Mouse (Mus musculus): ENCODE data around the gene Gpc6.

Gpc6 gene

DNA sequence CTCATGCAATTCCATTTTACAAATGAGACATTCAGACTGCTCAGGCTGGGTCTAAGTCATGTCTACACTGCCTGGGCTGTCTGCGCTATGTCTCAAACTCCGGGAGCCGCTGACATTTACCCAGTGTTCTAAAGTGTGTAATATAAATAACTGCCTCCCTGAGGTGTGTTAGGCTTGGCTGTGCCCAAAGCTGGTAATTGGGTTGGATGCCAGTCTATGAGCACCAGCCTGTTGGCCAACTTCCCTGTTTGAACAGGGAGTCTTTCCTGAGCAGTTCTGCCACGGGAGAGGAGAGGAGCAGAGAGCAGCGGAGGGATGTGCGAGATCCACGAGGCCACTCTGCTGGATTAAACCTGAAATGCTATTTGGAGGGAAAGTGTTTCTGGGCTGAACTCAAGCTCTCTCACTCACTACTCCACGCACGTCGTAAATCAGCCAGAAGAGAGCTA is 785.4 kb downstream of the Gpc6 start:
- no peak for DNase-seq (ENCODE audit: low read depth)

DNA sequence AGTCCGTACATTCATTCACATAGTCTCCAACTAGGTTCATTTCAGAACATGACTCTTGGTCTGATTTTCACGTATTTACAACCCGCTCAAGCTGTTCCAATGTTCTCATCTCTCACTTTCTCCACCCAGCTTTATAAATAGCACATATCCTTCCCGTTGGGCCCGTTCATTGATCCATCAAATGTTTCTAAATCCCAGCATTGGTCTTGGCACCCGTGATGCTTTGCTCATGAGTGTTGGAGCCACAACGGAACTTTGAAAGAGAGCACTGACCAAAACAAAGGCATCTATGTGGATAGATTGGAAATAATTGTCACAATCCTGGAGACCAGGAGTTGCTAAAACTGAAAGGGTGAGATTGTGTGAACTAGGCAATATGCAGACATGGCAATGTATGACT is 787.2 kb downstream of the Gpc6 start:
- DNase-seq (ENCODE audit: low read depth), result no peak

DNA sequence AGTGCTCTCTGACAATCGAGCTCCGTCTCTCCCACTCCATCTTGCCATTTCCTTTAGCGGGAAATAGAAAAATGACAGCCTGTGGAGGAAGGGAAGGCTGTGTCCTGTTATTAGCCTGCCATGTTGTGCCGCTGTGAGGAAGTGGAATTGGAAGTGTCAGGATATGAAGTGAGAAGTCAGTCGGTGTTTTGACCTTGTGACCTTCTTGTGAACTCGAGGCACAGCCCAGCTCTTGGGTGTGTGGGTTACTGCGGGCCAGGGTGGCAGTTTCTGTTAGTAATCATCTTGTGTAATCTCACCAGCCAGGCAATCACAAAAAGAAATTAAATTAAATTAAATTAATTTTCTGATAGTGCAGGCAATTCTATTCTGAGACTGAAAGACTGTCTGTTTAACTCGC is 789.0 kb downstream of the Gpc6 start:
- no peak for DNase-seq (ENCODE audit: low read depth)

DNA sequence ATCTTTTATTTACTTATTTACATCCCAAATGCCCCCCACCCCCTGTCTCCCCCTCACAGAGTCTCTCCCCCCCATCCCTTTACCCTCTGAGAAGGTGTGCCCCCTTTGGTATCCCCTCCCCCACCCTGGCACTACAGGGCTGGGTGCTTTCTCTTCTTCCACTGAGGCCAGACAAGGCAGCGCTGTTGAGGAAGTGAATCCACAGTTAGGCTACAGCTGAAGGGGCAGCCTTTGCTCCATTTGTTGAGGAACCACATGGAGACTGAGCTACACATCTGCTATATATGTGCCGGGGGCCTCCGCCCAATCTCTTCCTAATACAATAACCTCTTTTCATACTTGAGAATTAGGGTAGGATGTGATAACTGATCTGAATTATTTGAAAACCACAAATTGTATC is 791.2 kb downstream of the Gpc6 start:
- no peak for DNase-seq (ENCODE audit: low read depth)

DNA sequence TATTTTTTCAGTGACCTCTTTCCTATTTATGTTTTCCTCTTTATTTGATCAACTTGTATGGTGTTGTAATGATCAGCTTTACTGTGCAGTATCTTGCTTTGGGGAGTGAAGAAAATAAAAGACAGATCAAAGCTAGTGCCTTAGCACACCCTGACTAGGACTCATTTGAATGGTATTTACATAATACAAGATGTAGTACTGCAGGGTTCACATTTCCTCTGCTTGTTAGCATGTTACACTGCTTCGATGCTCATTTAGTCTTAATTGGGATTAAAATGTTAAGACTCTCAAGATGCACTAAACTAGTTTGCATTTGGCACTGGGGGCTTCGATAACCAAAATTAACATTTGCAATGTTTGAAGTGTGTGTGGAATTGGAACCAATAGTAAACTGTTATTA is 803.6 kb downstream of the Gpc6 start:
- no peak for DNase-seq (ENCODE audit: low read depth)

DNA sequence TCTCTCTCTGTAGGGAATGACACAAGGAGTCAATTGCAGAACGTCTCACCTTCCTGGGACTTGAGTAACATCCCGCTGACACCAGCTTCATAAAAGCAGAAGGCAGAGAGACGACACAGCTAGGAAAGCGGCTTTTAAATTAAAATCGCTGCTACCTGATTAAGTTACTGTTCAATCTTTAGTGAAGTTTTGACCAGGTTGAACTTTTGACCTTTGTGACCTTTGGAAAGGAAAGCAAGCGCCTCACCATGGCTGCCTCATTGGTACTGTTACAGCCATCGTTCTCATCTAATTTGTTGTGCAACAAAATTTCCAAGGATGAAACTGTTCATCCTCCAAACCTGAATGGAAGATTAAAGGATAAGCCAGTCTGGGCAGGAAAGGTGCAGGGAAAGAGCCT is 830.1 kb downstream of the Gpc6 start:
- no peak for DNase-seq (ENCODE audit: low read depth)

DNA sequence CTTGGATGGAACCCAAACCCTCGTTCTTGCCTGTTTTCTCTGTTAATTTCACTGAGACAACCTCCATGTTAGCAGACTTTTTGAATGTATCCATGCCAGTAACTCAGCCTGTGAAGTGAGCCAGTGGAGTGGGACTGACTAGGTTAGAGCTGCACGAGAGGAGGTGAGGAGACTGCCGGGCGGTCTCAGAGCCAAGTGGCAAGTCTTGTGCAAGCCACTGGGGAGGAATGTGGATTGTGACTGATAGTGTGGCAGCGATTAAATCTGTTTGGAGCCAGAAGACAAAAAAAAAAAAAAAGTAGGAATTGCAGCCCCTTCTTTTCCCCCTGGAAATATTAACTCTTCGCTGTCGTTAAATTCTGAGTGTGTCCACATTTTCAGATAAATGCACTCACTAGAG is 831.4 kb downstream of the Gpc6 start:
- DNase-seq (ENCODE audit: low read depth), result no peak

DNA sequence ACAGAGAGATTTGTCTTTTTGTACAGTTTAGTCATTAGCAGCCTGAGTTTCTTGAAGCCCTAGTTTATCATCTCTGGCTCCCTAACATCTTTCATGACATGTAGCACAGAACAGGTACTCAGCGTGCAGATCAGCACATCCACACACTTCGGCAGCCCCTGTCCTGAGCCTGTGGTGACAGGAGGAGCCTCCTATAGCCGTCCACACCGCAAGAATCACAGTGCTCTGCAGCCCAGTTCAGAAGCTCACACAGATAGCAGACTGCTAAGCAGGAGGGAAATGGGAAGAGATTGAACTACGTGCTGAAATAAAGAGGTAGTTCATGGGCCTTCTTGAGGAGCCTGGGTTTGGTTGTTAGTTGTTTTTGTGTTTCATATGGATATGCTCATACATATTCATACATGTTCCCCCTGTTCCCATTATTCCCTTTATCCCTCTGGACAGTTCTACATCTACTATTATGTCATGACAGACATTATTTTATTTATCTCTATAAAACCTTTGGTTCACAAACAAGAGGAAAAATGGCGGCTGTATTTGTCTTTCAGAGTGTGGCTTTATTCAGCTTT is 832.8 kb downstream of the Gpc6 start:
- DNase-seq (ENCODE audit: low read depth), result no peak

DNA sequence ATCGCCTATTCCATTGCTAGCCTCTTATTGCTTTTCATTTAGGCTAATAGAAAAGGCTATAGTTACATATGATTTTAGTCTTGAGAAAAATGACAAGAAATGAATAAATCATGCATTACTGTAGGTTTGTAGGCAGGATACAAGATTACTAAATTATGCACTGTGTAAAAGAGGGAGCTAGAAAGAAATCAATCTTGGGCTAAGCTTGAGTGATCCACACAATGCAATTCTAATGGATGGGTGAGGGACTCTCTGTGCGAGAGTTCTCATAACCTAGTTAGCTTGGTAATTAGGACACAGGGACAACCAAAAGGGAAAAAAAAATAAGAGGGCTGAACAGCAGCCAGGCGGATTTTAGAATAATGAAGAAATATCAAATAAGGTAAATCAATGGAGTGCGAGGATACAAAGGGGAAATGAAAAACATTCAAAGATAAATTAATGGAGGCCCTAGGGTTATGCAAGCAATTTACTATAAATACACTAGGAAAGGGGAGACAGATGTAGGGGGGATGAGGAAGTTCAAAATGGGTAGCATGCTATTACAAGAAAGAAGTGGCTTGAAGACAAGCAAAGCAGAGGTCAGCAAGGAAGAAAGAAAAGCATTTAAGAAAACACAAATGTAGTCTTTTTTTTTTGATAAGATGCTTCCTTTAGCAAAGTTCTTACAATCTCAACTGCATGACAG is 835.9 kb downstream of the Gpc6 start:
- DNase-seq (ENCODE audit: low read depth), result no peak

DNA sequence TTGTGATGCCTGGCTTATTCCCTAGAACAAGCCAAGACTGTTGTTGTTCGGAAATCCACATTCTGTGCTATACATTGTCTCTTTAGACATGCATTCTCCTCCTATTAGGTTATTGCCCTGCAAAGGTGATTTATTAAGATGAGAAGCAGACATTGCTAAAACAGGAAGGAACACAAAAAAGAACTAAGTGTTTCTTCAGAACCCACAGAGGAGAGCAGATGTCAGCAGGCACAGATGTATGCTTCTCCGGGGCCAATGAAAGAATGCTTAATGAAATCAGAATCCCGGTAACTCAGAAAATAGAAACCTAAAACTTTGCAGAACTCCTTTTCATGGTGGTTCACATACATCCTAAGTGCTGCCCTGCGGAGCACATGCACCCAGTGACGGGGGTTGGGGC is 837.8 kb downstream of the Gpc6 start:
- DNase-seq (ENCODE audit: low read depth), result no peak

DNA sequence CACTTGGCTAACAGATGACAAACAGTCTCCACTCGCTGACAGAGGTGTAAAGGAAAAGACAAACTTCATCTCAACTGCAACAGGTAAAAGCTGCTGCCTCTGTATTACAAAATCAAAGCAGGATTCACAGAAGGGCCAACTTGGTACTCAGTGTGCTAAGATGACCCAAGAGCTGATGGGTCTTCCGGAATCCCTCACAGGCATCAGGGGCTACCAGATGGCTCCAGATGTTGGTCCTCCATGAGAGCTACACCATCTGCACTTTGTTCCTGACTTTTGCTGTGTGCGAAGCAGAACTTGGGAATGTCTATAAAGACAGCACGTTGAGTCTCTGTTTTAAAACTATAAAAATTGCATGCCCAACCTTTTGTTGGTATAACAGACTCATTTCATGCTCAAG is 842.7 kb downstream of the Gpc6 start:
- no peak for DNase-seq (ENCODE audit: low read depth)

DNA sequence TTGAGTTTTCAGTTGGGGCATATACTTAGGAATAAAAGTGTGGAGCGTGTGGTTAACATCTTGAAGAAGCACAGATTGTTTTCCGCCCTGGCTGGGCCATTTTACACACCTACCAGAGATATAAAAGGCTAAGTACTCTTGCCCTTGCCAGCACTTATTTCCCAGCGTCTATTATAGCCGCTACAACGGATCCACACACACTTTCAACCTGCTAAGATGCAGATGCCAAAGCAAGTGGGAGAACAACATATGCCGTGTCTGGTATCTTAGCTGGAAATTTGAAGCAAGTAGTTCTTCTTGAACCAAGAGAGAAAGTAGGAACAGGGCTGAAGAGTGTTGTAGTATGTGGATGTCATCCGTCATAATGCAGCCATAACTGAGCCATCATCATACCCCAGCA is 843.6 kb downstream of the Gpc6 start:
- no peak for DNase-seq (ENCODE audit: low read depth)

DNA sequence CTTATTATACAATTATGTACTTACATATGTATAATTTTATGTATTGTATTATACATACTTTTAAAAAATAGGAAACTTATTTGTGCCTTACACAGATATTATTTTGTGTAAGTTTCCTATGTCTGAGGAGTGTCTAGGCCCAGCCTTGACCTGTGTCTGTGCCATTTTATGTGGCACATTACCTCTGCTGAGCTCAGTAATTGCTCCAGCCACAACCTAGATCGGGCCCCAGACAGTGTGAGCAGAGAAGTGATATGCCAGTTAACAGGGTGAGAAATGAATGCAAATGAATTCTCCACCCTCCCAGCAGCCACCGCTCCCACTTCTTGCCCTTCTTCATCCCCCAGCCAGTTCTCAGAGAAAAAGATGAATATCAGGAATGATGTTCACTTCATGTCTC is 848.3 kb downstream of the Gpc6 start:
- no peak for DNase-seq (ENCODE audit: low read depth)

DNA sequence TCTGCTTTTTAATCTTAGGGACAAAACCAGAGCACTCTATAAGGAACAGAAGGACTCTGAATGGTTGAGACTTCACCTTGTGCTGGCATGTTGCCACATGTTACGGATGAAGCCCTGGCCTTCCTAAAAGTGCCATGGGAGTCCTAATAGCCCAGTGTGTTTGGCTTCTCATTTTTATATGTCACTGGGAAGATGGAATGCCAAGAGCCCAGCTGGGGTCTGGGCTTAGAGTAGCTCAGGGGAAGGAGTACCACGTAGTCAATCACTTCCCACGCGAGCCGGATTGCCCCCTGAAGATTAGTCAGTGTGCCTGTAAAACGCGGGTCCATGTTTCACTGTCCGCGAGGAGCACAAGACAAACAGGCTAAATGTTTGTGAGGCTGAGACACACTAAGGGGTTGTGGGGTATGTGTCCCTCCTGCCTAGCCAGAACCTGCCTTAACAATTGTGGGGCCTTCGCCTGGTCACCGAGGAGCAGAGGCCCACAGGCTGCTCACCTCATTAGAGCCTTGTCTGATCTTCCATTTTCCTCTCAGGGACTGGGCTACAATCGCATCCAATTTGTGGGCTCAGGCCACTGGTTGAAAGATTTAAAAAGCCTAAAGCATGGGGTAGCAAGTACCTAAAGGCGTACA is 852.9 kb downstream of the Gpc6 start:
- DNase-seq (ENCODE audit: low read depth), result no peak

DNA sequence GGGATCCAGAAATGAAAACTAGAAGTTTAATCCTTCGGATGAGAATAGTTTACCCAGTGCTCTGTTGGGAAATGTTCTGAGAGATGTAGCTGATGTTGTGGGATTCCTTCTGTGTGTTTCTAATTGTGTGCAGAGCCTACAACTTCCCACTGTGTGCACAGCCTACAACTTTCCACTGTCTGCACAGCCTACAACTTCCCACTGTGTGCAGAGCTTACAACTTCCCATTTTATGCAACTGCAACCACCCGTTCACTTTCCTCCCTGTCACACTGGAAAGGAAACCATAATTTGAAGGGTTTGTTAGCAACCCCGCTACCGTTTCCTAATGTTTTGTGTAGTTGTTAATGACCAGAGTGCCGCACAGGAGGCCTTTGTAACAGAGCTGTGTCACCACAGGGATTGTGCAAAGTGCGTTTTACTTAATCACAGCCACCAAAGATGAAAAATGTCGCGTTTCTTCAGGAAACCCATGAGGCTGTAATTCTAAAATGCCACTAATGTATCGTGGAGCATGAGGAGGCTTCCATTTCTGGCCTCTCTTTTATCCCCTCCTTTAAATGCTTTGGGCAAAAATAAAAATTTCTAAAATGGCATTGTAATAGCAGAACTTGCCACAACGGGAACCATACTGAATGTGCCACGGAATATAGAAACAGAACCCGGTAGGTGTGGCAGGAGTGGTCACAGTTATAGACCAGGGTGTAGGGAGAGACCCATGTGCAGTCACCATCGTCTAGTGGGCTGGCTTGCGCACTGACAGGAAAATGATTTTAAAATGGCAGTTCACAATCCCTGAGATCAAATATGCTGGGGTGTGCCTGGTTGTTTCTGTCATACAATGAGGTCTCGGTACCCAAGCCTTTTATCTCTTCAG is 853.7 kb downstream of the Gpc6 start:
- DNase-seq (ENCODE audit: low read depth), result no peak

DNA sequence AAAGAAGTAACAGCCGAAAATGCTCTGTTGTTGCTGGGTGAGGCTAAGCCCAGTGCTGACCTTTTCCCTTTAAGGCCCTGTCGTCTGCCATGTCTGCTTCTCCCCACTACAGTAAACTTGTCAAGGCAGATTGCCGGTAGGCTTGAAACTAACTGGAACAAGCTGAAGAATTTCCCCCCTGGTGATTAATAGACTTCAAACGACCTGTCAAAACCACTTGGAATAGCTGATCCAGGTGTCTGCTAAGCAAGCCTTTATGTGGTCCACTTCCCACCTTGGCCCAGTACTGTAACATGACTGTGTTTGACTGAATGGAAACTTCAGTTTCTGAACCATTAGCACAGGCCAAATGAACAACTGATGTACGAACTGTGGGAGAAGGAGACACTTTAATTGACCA is 856.6 kb downstream of the Gpc6 start:
- no peak for DNase-seq (ENCODE audit: low read depth)

DNA sequence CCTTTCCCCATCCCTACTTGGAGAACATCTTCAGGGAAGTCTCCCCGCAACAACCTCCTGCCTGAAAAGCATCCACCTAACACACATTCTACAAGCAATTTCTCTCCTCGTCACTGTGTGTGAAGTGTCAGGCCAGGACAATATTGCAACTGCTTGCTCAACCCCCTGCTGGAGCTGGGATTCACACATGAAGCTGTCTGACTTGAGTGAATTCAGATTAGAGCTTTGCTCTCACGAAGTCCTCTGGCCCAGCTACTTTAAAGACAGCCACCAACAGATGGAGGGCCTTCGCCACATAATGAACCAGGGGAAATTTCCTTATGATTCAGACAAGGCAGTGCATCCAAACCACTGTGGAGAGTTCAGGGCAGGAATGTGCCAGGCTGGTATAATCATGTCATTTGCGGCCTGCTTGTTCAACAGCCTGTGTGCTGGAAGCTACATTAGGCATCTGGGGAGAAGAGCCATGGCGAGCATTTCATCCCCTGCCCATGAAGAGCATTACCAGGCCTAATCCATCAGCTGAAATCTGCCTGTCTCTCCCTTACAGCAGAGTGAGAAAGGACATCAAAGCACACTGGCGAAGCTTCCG is 858.7 kb downstream of the Gpc6 start:
- no peak for DNase-seq (ENCODE audit: low read depth)

DNA sequence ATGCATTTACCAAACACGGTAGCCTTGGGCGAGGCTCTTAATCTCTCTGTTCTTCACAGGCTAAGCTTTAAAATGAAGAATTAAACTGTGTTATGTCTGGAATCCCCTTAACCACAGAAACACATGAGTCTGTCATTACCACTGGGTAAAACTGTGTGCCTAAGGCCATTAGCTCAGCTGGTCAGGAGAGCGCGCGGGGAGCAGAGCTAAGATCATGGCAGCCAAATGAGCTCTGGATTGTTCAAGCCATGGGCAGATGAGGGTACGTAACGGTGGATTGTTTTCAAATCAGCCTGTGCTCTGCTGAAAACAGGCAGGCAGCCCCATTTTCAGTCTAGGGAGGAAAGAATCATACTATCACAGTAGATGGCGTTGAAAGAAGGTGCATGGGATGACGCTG is 859.8 kb downstream of the Gpc6 start:
- DNase-seq (ENCODE audit: low read depth), result no peak

DNA sequence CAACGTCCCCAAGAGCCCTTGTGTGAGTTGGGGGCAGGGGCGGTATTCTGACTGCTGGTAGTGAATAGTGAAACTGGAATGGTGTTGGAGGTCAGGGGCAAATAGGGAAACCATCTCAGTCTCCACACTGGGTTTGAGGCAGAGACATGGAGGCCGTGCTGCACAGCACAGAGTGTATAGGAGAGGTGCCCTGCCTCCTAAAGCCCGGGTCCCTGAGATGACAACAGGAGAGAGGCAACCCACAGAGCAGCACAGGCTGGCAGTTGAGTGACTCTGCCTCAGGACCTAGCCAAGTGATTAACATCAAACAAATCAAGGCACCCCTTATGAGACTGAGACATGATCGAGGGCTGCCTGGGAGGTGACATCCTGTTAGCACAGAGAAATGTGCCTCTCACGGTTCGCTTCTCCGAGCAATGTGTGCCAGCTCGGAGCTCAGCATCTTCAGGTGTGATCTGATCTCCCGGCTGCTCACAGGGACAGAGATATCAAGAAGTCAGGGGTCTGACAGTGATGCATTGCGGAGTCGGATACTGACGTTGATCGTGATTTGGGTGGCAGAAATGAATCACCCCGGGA is 860.5 kb downstream of the Gpc6 start:
- no peak for DNase-seq (ENCODE audit: low read depth)

DNA sequence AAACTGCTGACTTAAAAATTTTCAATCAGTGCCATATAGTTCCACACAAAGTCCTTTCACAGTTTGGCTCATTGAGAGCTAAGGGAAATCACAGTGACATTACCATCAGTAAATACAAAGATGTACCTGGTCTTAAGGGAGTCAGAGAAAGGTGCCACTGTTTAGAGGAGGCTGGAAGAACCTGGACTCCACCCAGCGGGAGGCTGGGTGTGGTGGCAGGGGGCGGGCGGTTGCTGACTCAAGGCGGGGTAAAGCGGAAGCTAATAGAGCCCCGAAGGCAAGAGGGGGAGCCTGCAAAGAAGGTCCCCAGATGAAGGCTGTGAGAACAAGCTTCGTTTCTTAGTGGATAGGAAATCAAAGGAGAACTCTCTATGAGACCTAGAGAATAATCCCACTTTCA is 861.5 kb downstream of the Gpc6 start:
- DNase-seq (ENCODE audit: low read depth), result no peak

DNA sequence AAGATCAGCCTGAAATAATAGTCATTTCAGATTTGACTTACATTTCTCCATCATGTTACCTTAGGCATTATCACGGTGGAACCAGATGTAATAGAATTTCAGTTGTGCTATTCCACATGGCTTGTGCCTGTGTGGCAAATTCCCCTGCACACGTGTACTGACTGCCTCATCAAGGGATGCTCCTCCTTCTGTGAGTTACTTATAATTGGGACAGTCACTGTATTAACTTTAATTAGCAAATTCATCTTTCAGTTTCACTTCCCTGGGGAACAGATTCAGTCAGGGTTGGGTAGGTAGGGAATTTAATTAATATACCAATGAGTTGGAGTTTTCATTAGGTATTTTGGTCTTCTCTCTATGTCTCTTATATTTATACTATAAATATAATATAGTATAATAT is 869.8 kb downstream of the Gpc6 start:
- no peak for DNase-seq (ENCODE audit: low read depth)

DNA sequence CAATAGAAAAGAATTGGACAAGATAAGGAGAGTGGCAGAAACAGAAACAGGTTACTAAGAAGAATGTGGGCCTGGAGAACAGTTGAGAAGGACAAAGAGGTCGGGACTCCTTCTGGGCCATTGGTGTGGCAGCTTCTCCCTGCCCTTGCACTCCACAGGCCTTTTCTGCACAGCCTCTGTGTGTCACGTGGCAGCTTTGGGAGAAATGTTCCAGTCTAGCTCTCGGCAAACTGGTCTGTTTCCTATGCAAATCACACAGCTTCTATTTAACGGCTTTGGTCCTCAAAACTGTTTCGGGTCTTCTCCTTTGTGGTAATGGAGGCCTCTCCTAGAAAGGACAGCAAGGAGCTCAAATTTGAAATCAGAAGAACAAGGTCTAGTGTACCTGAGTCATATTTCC is 871.5 kb downstream of the Gpc6 start:
- no peak for DNase-seq (ENCODE audit: low read depth)

Measured in fibroblast of lung, adult 2 months (primary cell).